In the genomic region with DNA sequence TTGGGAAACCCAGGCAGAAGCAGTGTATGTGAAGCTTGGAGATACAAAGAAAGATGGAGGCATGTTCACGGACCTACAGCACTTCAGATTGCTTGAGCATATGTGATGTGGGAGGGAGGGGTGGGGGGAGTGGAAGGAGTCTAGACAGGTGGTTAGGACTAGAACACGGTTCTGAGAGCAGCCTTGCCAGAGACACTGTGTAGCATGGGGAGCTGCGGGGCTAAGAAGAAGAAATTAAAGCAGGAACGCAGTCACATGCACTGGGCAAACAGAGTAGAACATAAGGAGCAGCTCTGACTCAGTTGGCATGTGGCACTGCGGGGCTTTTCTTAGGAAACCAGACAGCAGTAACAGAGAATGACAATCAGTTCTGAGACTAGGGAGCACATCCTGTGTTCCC, we compare ENCODE assay signal across 16 mouse cellular contexts. TPM values are rescaled to one million over a fixed set of nuclear protein-coding genes. Genes with fewer than 3 reads are reported as not detected.
A peak's percentile ranks its signal among the peaks of the same experiment; 100 is the strongest.
DNase-seq lines count a peak whose midpoint lies in the region; ATAC-seq and TF ChIP-seq lines count a peak whose summit lies in the region.
"Had no signal": no experiment of that assay in that cellular context is flagged by ENCODE, and none has a peak within 500 bp of the region (broad histone marks: within the 10 kb centered on the region; RNA-seq: fewer than 3 reads in every experiment).

No protein-coding gene starts in this region.

- H3K4me1 ChIP-seq in heart, embryonic 11.5 days (ENCODE audit: control insufficient read depth, insufficient read depth, low read length): no peaks in the 10 kb centered on the region
- no peaks in the 10 kb centered on the region for H3K4me1 ChIP-seq in lung, adult 2 months (ENCODE audit: control insufficient read depth, insufficient read depth, low read length)
- H3K4me1 ChIP-seq in neural tube, embryonic 15.5 days: peaks cover 11% of the 10 kb centered on the region; the same call in 1 of the 2 replicates
- H3K4me1 ChIP-seq: heart, embryonic 12.5 days had no signal

- no peak overlapping the region for H3K4me3 ChIP-seq in heart, embryonic 11.5 days (ENCODE audit: low read depth, low read length)
- H3K4me3 ChIP-seq in lung, adult 2 months (replicated peaks; ENCODE audit: extremely low read depth, low read depth, low read length): no peak overlapping the region
- H3K4me3 ChIP-seq in neural tube, embryonic 15.5 days (replicated peaks): no peak overlapping the region
- H3K4me3 ChIP-seq: heart, embryonic 12.5 days; hindbrain, embryonic 15.5 days had no signal

- no peak for TF ChIP-seq CTCF in brain, embryonic 14.5 days (IDR thresholded peaks at IDR 0.05; ENCODE audit: borderline replicate concordance, extremely low read depth, insufficient read depth, insufficient read length)
- no peak for TF ChIP-seq CTCF in lung, adult 2 months (IDR thresholded peaks at IDR 0.05; ENCODE audit: insufficient read depth, low read length)

- H3K27ac ChIP-seq in heart, embryonic 11.5 days (ENCODE audit: low read depth, low read length): no peak overlapping the region
- no peak overlapping the region for H3K27ac ChIP-seq in neural tube, embryonic 15.5 days (replicated peaks)
- H3K27ac ChIP-seq: hindbrain, embryonic 15.5 days had no signal

- intact Hi-C loops in left cerebral cortex, postnatal 14 days (cut with DNase I): no loop called here

- peak; percentile 63 for DNase-seq in brain, embryonic 14.5 days (ENCODE audit: low read depth)
- peak; percentile 38 to 65 for DNase-seq in cerebellum, postnatal 10 days
- DNase-seq in frontal cortex, postnatal 25 days (ENCODE audit: low spot score in 2 of 2): peak; percentile 25 to 55
- peak; percentile 71 to 83 for DNase-seq in left cerebral cortex, postnatal 14 days (ENCODE audit: low spot score in 2 of 2)
- no peak for DNase-seq in lung, adult 2 months
- no peak for DNase-seq in lung, postnatal 14 days
- DNase-seq: adrenal gland, postnatal 10 days; kidney, postnatal 25 days; lung, postnatal 4 days; thymus, postnatal 36 days had no signal

- H3K36me3 ChIP-seq in heart, embryonic 11.5 days (ENCODE audit: control insufficient read depth, insufficient read depth, low read length): no peaks in the 10 kb centered on the region
- no peaks in the 10 kb centered on the region for H3K36me3 ChIP-seq in neural tube, embryonic 15.5 days
- H3K36me3 ChIP-seq: heart, embryonic 12.5 days; hindbrain, embryonic 15.5 days had no signal

- no peak overlapping the region for H3K9ac ChIP-seq in heart, embryonic 11.5 days (ENCODE audit: low read depth, low read length)
- H3K9ac ChIP-seq in neural tube, embryonic 15.5 days (replicated peaks): no peak overlapping the region
- H3K9ac ChIP-seq: heart, embryonic 12.5 days; hindbrain, embryonic 15.5 days had no signal

- H3K4me2 ChIP-seq in heart, embryonic 11.5 days: no peak overlapping the region
- no peak overlapping the region for H3K4me2 ChIP-seq in neural tube, embryonic 15.5 days
- H3K4me2 ChIP-seq: heart, embryonic 12.5 days; hindbrain, embryonic 15.5 days; liver, embryonic 11.5 days had no signal

- ATAC-seq in heart, embryonic 11.5 days (replicated peaks; ENCODE audit: insufficient number of reproducible peaks, low FRiP score, low TSS enrichment): no peak
- no peak for ATAC-seq in neural tube, embryonic 15.5 days (ENCODE audit: low FRiP score)
- ATAC-seq: midbrain, embryonic 16.5 days had no signal

- no peaks in the 10 kb centered on the region for H3K27me3 ChIP-seq in heart, embryonic 11.5 days (ENCODE audit: control insufficient read depth, insufficient read depth, low read length)
- no peaks in the 10 kb centered on the region for H3K27me3 ChIP-seq in neural tube, embryonic 15.5 days (replicated peaks)
- H3K27me3 ChIP-seq: heart, embryonic 12.5 days; hindbrain, embryonic 15.5 days had no signal

- TF ChIP-seq POLR2A in brain, embryonic 14.5 days (IDR thresholded peaks at IDR 0.05; ENCODE audit: borderline replicate concordance, extremely low read depth, insufficient read depth, insufficient read length, poor library complexity, severe bottlenecking): no peak
- TF ChIP-seq POLR2A in lung, adult 2 months (IDR thresholded peaks at IDR 0.05; ENCODE audit: borderline replicate concordance, extremely low read depth, low read depth, low read length): no peak

- WGBS in heart, embryonic 11.5 days (ENCODE audit: insufficient replicate concordance): 90% methylated on average over 5 of the region's 5 CpGs
- 76% methylated on average over 5 of the region's 5 CpGs for WGBS in lung, adult 2 months
- WGBS in neural tube, embryonic 15.5 days: 82% methylated on average over 5 of the region's 5 CpGs

- no peaks in the 10 kb centered on the region for H3K9me3 ChIP-seq in heart, embryonic 11.5 days (replicated peaks; ENCODE audit: control insufficient read depth, low read length)
- no peaks in the 10 kb centered on the region for H3K9me3 ChIP-seq in neural tube, embryonic 15.5 days (replicated peaks)
- H3K9me3 ChIP-seq: heart, embryonic 12.5 days; hindbrain, embryonic 15.5 days had no signal

RNA-seq across cellular contexts. Expression of gene Nell2, which starts 40.4 kb away (rescaled TPM):
- polyA plus RNA-seq in brain, embryonic 14.5 days (2012; rRNA removed): 125 and 168 TPM in 2 replicates
- total RNA-seq in left cerebral cortex, postnatal 14 days (2021): 100 to 1,000 TPM; 581 to 600 TPM
- 0.49 and 1.3 TPM in 2 replicates for polyA plus RNA-seq in heart, embryonic 11.5 days (2014; fragmentation: Nextera tagmentation; extraction: Ambion mirVana)
- 0.03 and 0.30 TPM in 2 replicates for polyA plus RNA-seq in lung, adult 2 months (2012; rRNA removed)
- polyA plus RNA-seq in neural tube, embryonic 15.5 days (2015; fragmentation: Nextera tagmentation; extraction: Ambion mirVana): 168 and 194 TPM in 2 replicates

Comparison
In these comparisons a context has a peak if more than half of its experiments do, and no peak if none do; other contexts are left out.
1. DNase-seq: peak in brain, embryonic 14.5 days (single experiment), cerebellum, postnatal 10 days (2 of 2), frontal cortex, postnatal 25 days (2 of 2) and left cerebral cortex, postnatal 14 days (2 of 2); none in lung, adult 2 months (single experiment) and lung, postnatal 14 days (single experiment).
2. RNA of gene Nell2, which starts 40.4 kb away (polyA plus RNA-seq): 168 to 194 TPM in neural tube, embryonic 15.5 days and 125 to 168 TPM in brain, embryonic 14.5 days; 0.49 to 1.3 TPM in heart, embryonic 11.5 days and 0.03 to 0.30 TPM in lung, adult 2 months; every median in the first group is over 10 times any median in the second.